Mouse (Mus musculus) embryonic fibroblast, embryonic 13.5 days (primary cell): Measurements from ENCODE around the gene C2cd5. TPM values are rescaled to one million over a fixed set of nuclear protein-coding genes. Genes with fewer than 3 reads are reported as not detected.

Experiments used
- H3K27ac ChIP-seq: 2 replicates; pipeline ENCODE4 v1.5.1; 2012; ENCODE audit warnings: low read length, control low read depth, inconsistent platforms; ENCODE audit not compliant: insufficient read depth
- H3K4me1 ChIP-seq: 2 replicates; pipeline ENCODE4 v1.6.1; 2011; ENCODE audit warnings: low read length; ENCODE audit not compliant: control insufficient read depth, insufficient read depth
- H3K4me3 ChIP-seq: 2 replicates; pipeline ENCODE4 v1.5.1; 2011; ENCODE audit warnings: mild to moderate bottlenecking, control low read depth, low read length; ENCODE audit not compliant: insufficient read depth
- CTCF ChIP-seq: IDR thresholded peaks from 2 replicates; pipeline ENCODE4 v1.5.1; 2011; ENCODE audit warnings: mild to moderate bottlenecking, control low read depth, low read length, moderate library complexity, borderline replicate concordance; ENCODE audit not compliant: insufficient read depth
- POLR2A ChIP-seq: IDR thresholded peaks from 2 replicates; pipeline ENCODE4 v1.6.1; 2011; ENCODE audit warnings: low read depth, mild to moderate bottlenecking, control low read depth, low read length, moderate library complexity
- polyA plus RNA-seq: library from polyadenylated mRNA; stranded (reverse); fragments of >200 nt; gene quantifications from 2 replicates; pipeline ENCODE4 v1.2.4, GENCODE M21; 2011; ENCODE audit warnings: low read depth; ENCODE audit not compliant: missing spikeins, insufficient read length

Gene C2cd5
- polyA plus RNA-seq, 1 experiment, result 13.1 TPM

- TF ChIP-seq POLR2A, result no peak
- TF ChIP-seq CTCF, result no peak
- H3K4me3 ChIP-seq, result no peak overlapping the region
- no peaks in the 10 kb centered on the region for H3K4me1 ChIP-seq
- no peak overlapping the region for H3K27ac ChIP-seq
These were observed 33.1 kb downstream of the C2cd5 start for GRCm38 (mm10) chr6:143066859-143067258.

GRCm38 (mm10) chr6:143064047-143064446 lies 35.9 kb downstream of the C2cd5 start:
- no peak overlapping the region for H3K27ac ChIP-seq
- H3K4me3 ChIP-seq, result no peak overlapping the region
- TF ChIP-seq CTCF, result no peak
- H3K4me1 ChIP-seq, result no peaks in the 10 kb centered on the region

GRCm38 (mm10) chr6:143057601-143058000 lies 42.3 kb downstream of the C2cd5 start:
- TF ChIP-seq POLR2A (no peak), CTCF (no peak)
- no peak overlapping the region for H3K27ac ChIP-seq

DNA sequence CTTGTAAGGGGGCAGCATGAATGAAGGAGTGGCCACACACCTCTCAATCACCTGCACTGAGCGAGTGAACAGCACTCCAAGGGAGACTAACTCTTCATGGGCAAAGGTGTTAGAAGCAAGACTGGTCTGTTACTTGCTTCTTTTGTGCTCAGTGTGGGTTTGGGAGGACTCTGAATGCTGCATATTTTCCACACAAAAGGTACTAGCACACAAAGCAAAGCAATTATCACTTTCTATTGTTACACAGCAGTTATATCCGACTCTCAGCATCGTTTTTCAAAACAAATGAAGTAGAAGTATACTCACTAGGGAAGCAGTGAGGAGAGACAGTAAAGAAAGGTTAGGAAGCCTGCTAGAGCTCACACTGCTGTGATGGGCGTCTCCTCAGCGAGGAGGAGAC lies 48.4 kb downstream of the C2cd5 start:
- no peaks in the 10 kb centered on the region for H3K4me1 ChIP-seq
- no peak overlapping the region for H3K4me3 ChIP-seq
- TF ChIP-seq POLR2A (no peak), CTCF (no peak)
- H3K27ac ChIP-seq, result no peak overlapping the region

More at GRCm38 (mm10) chr6:143057601-143058000, 42.3 kb downstream of the C2cd5 start:
- H3K4me1 ChIP-seq, result no peaks in the 10 kb centered on the region
- no peak overlapping the region for H3K4me3 ChIP-seq

GRCm38 (mm10) chr6:143049791-143050555 lies 50.0 kb downstream of the C2cd5 start:
- no peak overlapping the region for H3K27ac ChIP-seq
- TF ChIP-seq POLR2A, result no peak
- TF ChIP-seq CTCF, result no peak
- H3K4me1 ChIP-seq, result no peaks in the 10 kb centered on the region
- H3K4me3 ChIP-seq, result no peak overlapping the region

GRCm38 (mm10) chr6:143049117-143049516 lies 50.8 kb downstream of the C2cd5 start:
- Histone ChIP-seq H3K27ac (no peak overlapping the region), H3K4me3 (no peak overlapping the region), H3K4me1 (no peaks in the 10 kb centered on the region)
- TF ChIP-seq POLR2A, result no peak
- TF ChIP-seq CTCF, result no peak

GRCm38 (mm10) chr6:143047538-143048258 lies 52.2 kb downstream of the C2cd5 start:
- Histone ChIP-seq H3K27ac (no peak overlapping the region), H3K4me1 (no peaks in the 10 kb centered on the region), H3K4me3 (no peak overlapping the region)
- TF ChIP-seq POLR2A (no peak), CTCF (no peak)

DNA sequence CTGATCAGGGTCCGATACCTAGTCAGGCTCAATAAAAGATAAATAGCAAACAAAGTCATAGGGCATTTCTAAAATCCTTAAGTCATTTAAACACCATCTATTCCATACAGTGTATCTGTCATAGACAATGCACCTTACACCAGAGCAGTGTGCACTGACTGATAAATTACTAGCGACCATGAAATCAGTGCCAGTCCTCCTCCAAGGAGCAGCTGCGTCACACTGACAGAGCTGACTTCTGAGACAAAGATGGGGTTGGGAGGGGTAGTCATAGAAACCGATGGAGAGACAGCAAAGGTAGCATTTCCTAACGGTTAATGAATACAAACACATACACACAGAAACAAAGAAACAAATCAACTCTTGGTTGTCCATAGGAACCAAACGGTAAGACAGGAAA lies 58.4 kb downstream of the C2cd5 start:
- no peaks in the 10 kb centered on the region for H3K4me1 ChIP-seq
- no peak overlapping the region for H3K4me3 ChIP-seq
- H3K27ac ChIP-seq, result no peak overlapping the region
- TF ChIP-seq POLR2A (no peak), CTCF (no peak)

- no peak overlapping the region for H3K4me3 ChIP-seq
- no peak for TF ChIP-seq POLR2A
- no peak for TF ChIP-seq CTCF
- no peak overlapping the region for H3K27ac ChIP-seq
- no peaks in the 10 kb centered on the region for H3K4me1 ChIP-seq
These were observed 64.7 kb downstream of the C2cd5 start for GRCm38 (mm10) chr6:143035261-143035660.

GRCm38 (mm10) chr6:143034503-143034902 lies 65.4 kb downstream of the C2cd5 start:
- TF ChIP-seq POLR2A (no peak), CTCF (no peak)
- no peak overlapping the region for H3K4me3 ChIP-seq
- no peak overlapping the region for H3K27ac ChIP-seq
- H3K4me1 ChIP-seq, result no peaks in the 10 kb centered on the region
